Mouse (Mus musculus): ENCODE results near the gene Tfap2c. TPM values are rescaled to one million over a fixed set of nuclear protein-coding genes. Genes with fewer than 3 reads are reported as not detected.

The Tfap2c gene
- total and polyA plus RNA-seq, 2 experiments: not detected

- Histone ChIP-seq H3K9ac (ENCODE audit: low read depth, low read length) (no peak overlapping the region), H3K4me3 (ENCODE audit: insufficient read depth, low read depth, low read length) (no peak overlapping the region), H3K27ac (replicated peaks; ENCODE audit: insufficient read depth, low read depth, low read length) (no peak overlapping the region), H3K27me3 (ENCODE audit: control insufficient read depth, insufficient read depth, low read length) (no peaks in the 10 kb centered on the region), H3K79me2 (ENCODE audit: control insufficient read depth, insufficient read depth, low read length) (no peaks in the 10 kb centered on the region), H3K36me3 (ENCODE audit: control insufficient read depth, insufficient read depth, low read length) (no peaks in the 10 kb centered on the region), H3K4me1 (ENCODE audit: control insufficient read depth, insufficient read depth, low read length) (no peaks in the 10 kb centered on the region)
- no peak for DNase-seq (ENCODE audit: extremely low read depth, low read depth, low spot score)
- 87% methylated on average over 15 of the region's 15 CpGs for WGBS
- TF ChIP-seq CTCF (IDR thresholded peaks at IDR 0.05; ENCODE audit: low read depth, low read length): no peak
- TF ChIP-seq POLR2A (IDR thresholded peaks at IDR 0.05; ENCODE audit: extremely low read depth, insufficient read depth, low read length): no peak
Measured at GRCm38 (mm10) chr2:172510056-172510712, 39.2 kb upstream of the Tfap2c start.

GRCm38 (mm10) chr2:172510899-172511298 lies 38.5 kb upstream of the Tfap2c start:
- Histone ChIP-seq H3K9ac (ENCODE audit: low read depth, low read length) (no peak overlapping the region), H3K4me3 (ENCODE audit: insufficient read depth, low read depth, low read length) (no peak overlapping the region), H3K36me3 (ENCODE audit: control insufficient read depth, insufficient read depth, low read length) (no peaks in the 10 kb centered on the region), H3K27me3 (ENCODE audit: control insufficient read depth, insufficient read depth, low read length) (no peaks in the 10 kb centered on the region), H3K27ac (replicated peaks; ENCODE audit: insufficient read depth, low read depth, low read length) (no peak overlapping the region), H3K4me1 (ENCODE audit: control insufficient read depth, insufficient read depth, low read length) (no peaks in the 10 kb centered on the region), H3K79me2 (ENCODE audit: control insufficient read depth, insufficient read depth, low read length) (no peaks in the 10 kb centered on the region)
- peak; percentile 75 for DNase-seq (ENCODE audit: extremely low read depth, low read depth, low spot score)
- TF ChIP-seq CTCF (IDR thresholded peaks at IDR 0.05; ENCODE audit: low read depth, low read length): no peak
- TF ChIP-seq POLR2A (IDR thresholded peaks at IDR 0.05; ENCODE audit: extremely low read depth, insufficient read depth, low read length): no peak
- 27% methylated on average over 3 of the region's 3 CpGs for WGBS

- DNase-seq (ENCODE audit: extremely low read depth, low read depth, low spot score): no peak
- Histone ChIP-seq H3K9ac (ENCODE audit: low read depth, low read length) (no peak overlapping the region), H3K79me2 (ENCODE audit: control insufficient read depth, insufficient read depth, low read length) (no peaks in the 10 kb centered on the region), H3K27ac (replicated peaks; ENCODE audit: insufficient read depth, low read depth, low read length) (no peak overlapping the region), H3K27me3 (ENCODE audit: control insufficient read depth, insufficient read depth, low read length) (no peaks in the 10 kb centered on the region), H3K36me3 (ENCODE audit: control insufficient read depth, insufficient read depth, low read length) (no peaks in the 10 kb centered on the region), H3K4me1 (ENCODE audit: control insufficient read depth, insufficient read depth, low read length) (no peaks in the 10 kb centered on the region), H3K4me3 (ENCODE audit: insufficient read depth, low read depth, low read length) (no peak overlapping the region)
- TF ChIP-seq CTCF (IDR thresholded peaks at IDR 0.05; ENCODE audit: low read depth, low read length) (no peak), POLR2A (IDR thresholded peaks at IDR 0.05; ENCODE audit: extremely low read depth, insufficient read depth, low read length) (no peak)
- 37% methylated on average over 11 of the region's 11 CpGs for WGBS
Measured at GRCm38 (mm10) chr2:172516407-172516992, 32.9 kb upstream of the Tfap2c start.

GRCm38 (mm10) chr2:172520616-172521371 lies 28.6 kb upstream of the Tfap2c start:
- H3K4me1 ChIP-seq (ENCODE audit: control insufficient read depth, insufficient read depth, low read length): no peaks in the 10 kb centered on the region
- no peaks in the 10 kb centered on the region for H3K79me2 ChIP-seq (ENCODE audit: control insufficient read depth, insufficient read depth, low read length)
- H3K36me3 ChIP-seq (ENCODE audit: control insufficient read depth, insufficient read depth, low read length): no peaks in the 10 kb centered on the region
- TF ChIP-seq CTCF (IDR thresholded peaks at IDR 0.05; ENCODE audit: low read depth, low read length): no peak
- no peak for TF ChIP-seq POLR2A (IDR thresholded peaks at IDR 0.05; ENCODE audit: extremely low read depth, insufficient read depth, low read length)
- WGBS: 81% methylated on average over 9 of the region's 9 CpGs
- no peak for DNase-seq (ENCODE audit: extremely low read depth, low read depth, low spot score)
- H3K27me3 ChIP-seq (ENCODE audit: control insufficient read depth, insufficient read depth, low read length): no peaks in the 10 kb centered on the region
- no peak overlapping the region for H3K9ac ChIP-seq (ENCODE audit: low read depth, low read length)
- no peak overlapping the region for H3K27ac ChIP-seq (replicated peaks; ENCODE audit: insufficient read depth, low read depth, low read length)
- no peak overlapping the region for H3K4me3 ChIP-seq (ENCODE audit: insufficient read depth, low read depth, low read length)

- H3K27ac ChIP-seq (replicated peaks; ENCODE audit: insufficient read depth, low read depth, low read length): no peak overlapping the region
- H3K9ac ChIP-seq (ENCODE audit: low read depth, low read length): no peak overlapping the region
- no peak for DNase-seq (ENCODE audit: extremely low read depth, low read depth, low spot score)
- 78% methylated on average over 12 of the region's 12 CpGs for WGBS
- H3K36me3 ChIP-seq (ENCODE audit: control insufficient read depth, insufficient read depth, low read length): no peaks in the 10 kb centered on the region
- TF ChIP-seq POLR2A (IDR thresholded peaks at IDR 0.05; ENCODE audit: extremely low read depth, insufficient read depth, low read length) (no peak), CTCF (IDR thresholded peaks at IDR 0.05; ENCODE audit: low read depth, low read length) (no peak)
- no peak overlapping the region for H3K4me3 ChIP-seq (ENCODE audit: insufficient read depth, low read depth, low read length)
- no peaks in the 10 kb centered on the region for H3K27me3 ChIP-seq (ENCODE audit: control insufficient read depth, insufficient read depth, low read length)
- H3K4me1 ChIP-seq (ENCODE audit: control insufficient read depth, insufficient read depth, low read length): no peaks in the 10 kb centered on the region
- H3K79me2 ChIP-seq (ENCODE audit: control insufficient read depth, insufficient read depth, low read length): no peaks in the 10 kb centered on the region
Measured at GRCm38 (mm10) chr2:172522528-172522927, 26.9 kb upstream of the Tfap2c start.

Data from liver, adult 2 months (tissue).